ENCODE assay signal across 21 mouse cellular contexts in the genomic region with DNA sequence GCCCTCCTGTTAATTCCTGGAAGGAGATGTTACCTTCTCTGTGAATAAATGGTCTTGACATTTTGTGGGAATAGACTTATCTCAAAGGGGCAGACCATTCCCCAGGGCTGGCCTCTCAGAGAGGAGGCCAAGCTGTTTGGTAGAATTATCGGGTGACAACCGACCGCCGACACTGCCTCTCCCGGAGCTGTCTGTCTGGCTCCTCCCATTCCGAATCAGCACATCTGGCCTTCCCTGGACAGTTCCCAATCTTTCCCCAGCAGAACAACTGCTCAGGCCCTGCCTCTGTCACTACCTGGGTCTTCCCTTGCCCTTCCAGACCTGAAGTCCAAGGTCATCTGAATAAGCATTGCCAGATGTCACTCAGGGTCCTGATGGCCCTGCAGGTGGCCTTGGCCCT.
A peak's percentile ranks its signal among the peaks of the same experiment; 100 is the strongest.
DNase-seq lines count a peak whose midpoint lies in the region; ATAC-seq lines count a peak whose summit lies in the region.
"Had no signal": no experiment of that assay in that cellular context is flagged by ENCODE, and none has a peak within 500 bp of the region (broad histone marks: within the 10 kb centered on the region; RNA-seq: fewer than 3 reads in every experiment).

No protein-coding gene starts in this region.

- DNase-seq in liver, embryonic 13.5 days: no peak
- no peak for DNase-seq in liver, embryonic 11.5 days (ENCODE audit: low spot score)
- no peak for DNase-seq in lung, postnatal 10 days
- peak; percentile 6 for DNase-seq in c-Kit-positive CD71-positive TER-119-negative erythroid progenitor cells, embryonic 14.5 days (ENCODE audit: low read depth)
- DNase-seq in yolk sac, embryonic 10.5 days (ENCODE audit: low spot score): no peak
- DNase-seq: adrenal gland, postnatal 14 days; cerebellum, adult 18-20 months; cerebellum, adult 9-11 months; embryo, embryonic 11 days; forebrain, postnatal 0 days; gastrocnemius, adult 2 months; gastrocnemius, postnatal 25 days had no signal

- no peak overlapping the region for H3K4me2 ChIP-seq in liver, embryonic 13.5 days
- H3K4me2 ChIP-seq in liver, embryonic 11.5 days: no peak overlapping the region
- no peak overlapping the region for H3K4me2 ChIP-seq in lung, embryonic 16.5 days (ENCODE audit: low read depth, low read length)
- H3K4me2 ChIP-seq in liver, embryonic 15.5 days: no peak overlapping the region
- H3K4me2 ChIP-seq in forebrain, embryonic 13.5 days: no peak overlapping the region
- H3K4me2 ChIP-seq: embryonic facial prominence, embryonic 13.5 days; forebrain, embryonic 12.5 days; heart, embryonic 12.5 days; hindbrain, embryonic 14.5 days had no signal

- H3K27ac ChIP-seq in liver, embryonic 13.5 days: no peak overlapping the region
- no peak overlapping the region for H3K27ac ChIP-seq in liver, embryonic 11.5 days (ENCODE audit: low read depth, low read length)
- no peak overlapping the region for H3K27ac ChIP-seq in lung, embryonic 16.5 days (ENCODE audit: low read length)
- H3K27ac ChIP-seq in liver, embryonic 15.5 days (replicated peaks): no peak overlapping the region
- H3K27ac ChIP-seq in forebrain, embryonic 13.5 days: no peak overlapping the region
- H3K27ac ChIP-seq: embryonic facial prominence, embryonic 13.5 days; forebrain, embryonic 12.5 days; gastrocnemius, adult 2 months; hindbrain, embryonic 10.5 days; hindbrain, embryonic 14.5 days had no signal

- WGBS in liver, embryonic 13.5 days (ENCODE audit: insufficient replicate concordance): 38% methylated on average over 6 of the region's 6 CpGs
- 32% methylated on average over 6 of the region's 6 CpGs for WGBS in liver, embryonic 11.5 days
- 22% methylated on average over 6 of the region's 6 CpGs for WGBS in lung, embryonic 16.5 days
- 37% methylated on average over 6 of the region's 6 CpGs for WGBS in liver, embryonic 15.5 days (ENCODE audit: insufficient replicate concordance)
- whole genome bisulfite sequencing in forebrain, embryonic 13.5 days: 62% methylated on average over 6 of the region's 6 CpGs

- H3K4me3 ChIP-seq in liver, embryonic 13.5 days (replicated peaks): no peak overlapping the region
- no peak overlapping the region for H3K4me3 ChIP-seq in liver, embryonic 11.5 days (ENCODE audit: low read depth, low read length)
- no peak overlapping the region for H3K4me3 ChIP-seq in lung, embryonic 16.5 days (ENCODE audit: low read length)
- no peak overlapping the region for H3K4me3 ChIP-seq in liver, embryonic 15.5 days (replicated peaks)
- no peak overlapping the region for H3K4me3 ChIP-seq in forebrain, embryonic 13.5 days
- H3K4me3 ChIP-seq: embryonic facial prominence, embryonic 13.5 days; forebrain, embryonic 12.5 days; gastrocnemius, adult 2 months; heart, embryonic 12.5 days; hindbrain, embryonic 10.5 days had no signal

- no peak overlapping the region for H3K9ac ChIP-seq in liver, embryonic 13.5 days
- H3K9ac ChIP-seq in liver, embryonic 11.5 days (ENCODE audit: low read depth, low read length): no peak overlapping the region
- H3K9ac ChIP-seq in lung, embryonic 16.5 days (ENCODE audit: low read length): no peak overlapping the region
- no peak overlapping the region for H3K9ac ChIP-seq in liver, embryonic 15.5 days
- H3K9ac ChIP-seq in forebrain, embryonic 13.5 days: no peak overlapping the region
- H3K9ac ChIP-seq: embryonic facial prominence, embryonic 13.5 days; forebrain, embryonic 12.5 days; forebrain, postnatal 0 days; heart, embryonic 12.5 days; hindbrain, embryonic 14.5 days had no signal

- H3K4me1 ChIP-seq in liver, embryonic 13.5 days (replicated peaks): 0 out of 2 replicates have a peak, but pooled peaks cover 5% of the 10 kb centered on the region
- H3K4me1 ChIP-seq in liver, embryonic 11.5 days (replicated peaks; ENCODE audit: control insufficient read depth, insufficient read depth, low read length): no peaks in the 10 kb centered on the region
- no peaks in the 10 kb centered on the region for H3K4me1 ChIP-seq in lung, embryonic 16.5 days (replicated peaks; ENCODE audit: control insufficient read depth, insufficient read depth, low read length)
- H3K4me1 ChIP-seq in liver, embryonic 15.5 days (replicated peaks): peaks cover 7% of the 10 kb centered on the region; the same call in 1 of the 2 replicates
- H3K4me1 ChIP-seq in forebrain, embryonic 13.5 days: no peaks in the 10 kb centered on the region

- peak; percentile 70 for ATAC-seq in liver, embryonic 13.5 days (ENCODE audit: low read depth)
- ATAC-seq in liver, embryonic 11.5 days (replicated peaks; ENCODE audit: low FRiP score): no peak
- ATAC-seq in lung, embryonic 16.5 days (ENCODE audit: low read depth): peak; percentile 43; the same call in 1 of the 2 replicates
- peak; percentile 66 for ATAC-seq in liver, embryonic 15.5 days (ENCODE audit: insufficient read depth)
- no peak for ATAC-seq in forebrain, embryonic 13.5 days
- ATAC-seq: forebrain, postnatal 0 days had no signal

- H3K9me3 ChIP-seq in liver, embryonic 13.5 days (replicated peaks): no peaks in the 10 kb centered on the region
- no peaks in the 10 kb centered on the region for H3K9me3 ChIP-seq in liver, embryonic 11.5 days (ENCODE audit: control insufficient read depth, low read length)
- H3K9me3 ChIP-seq in lung, embryonic 16.5 days (ENCODE audit: control insufficient read depth, low read length): no peaks in the 10 kb centered on the region
- H3K9me3 ChIP-seq in liver, embryonic 15.5 days (replicated peaks): no peaks in the 10 kb centered on the region
- no peaks in the 10 kb centered on the region for H3K9me3 ChIP-seq in forebrain, embryonic 13.5 days (replicated peaks)
- H3K9me3 ChIP-seq: embryonic facial prominence, embryonic 13.5 days; forebrain, embryonic 12.5 days; heart, embryonic 12.5 days; hindbrain, embryonic 10.5 days had no signal

- H3K27me3 ChIP-seq in liver, embryonic 13.5 days: 0 out of 2 replicates have a peak, but pooled peaks cover 3% of the 10 kb centered on the region
- peaks cover 7% of the 10 kb centered on the region for H3K27me3 ChIP-seq in liver, embryonic 11.5 days (replicated peaks; ENCODE audit: control insufficient read depth, insufficient read depth, low read length)
- peaks cover 3% of the 10 kb centered on the region; the same call in 1 of the 2 replicates for H3K27me3 ChIP-seq in lung, embryonic 16.5 days (ENCODE audit: control insufficient read depth, insufficient read depth, low read depth, low read length)
- H3K27me3 ChIP-seq in liver, embryonic 15.5 days: no peaks in the 10 kb centered on the region
- H3K27me3 ChIP-seq in forebrain, embryonic 13.5 days: no peaks in the 10 kb centered on the region
- H3K27me3 ChIP-seq: forebrain, embryonic 12.5 days had no signal

- no peaks in the 10 kb centered on the region for H3K36me3 ChIP-seq in liver, embryonic 13.5 days
- H3K36me3 ChIP-seq in liver, embryonic 11.5 days (ENCODE audit: control insufficient read depth, insufficient read depth, low read length): no peaks in the 10 kb centered on the region
- no peaks in the 10 kb centered on the region for H3K36me3 ChIP-seq in lung, embryonic 16.5 days (ENCODE audit: control insufficient read depth, insufficient read depth, low read length)
- no peaks in the 10 kb centered on the region for H3K36me3 ChIP-seq in liver, embryonic 15.5 days (replicated peaks)
- H3K36me3 ChIP-seq in forebrain, embryonic 13.5 days (ENCODE audit: poor library complexity, severe bottlenecking): no peaks in the 10 kb centered on the region
- H3K36me3 ChIP-seq: embryonic facial prominence, embryonic 13.5 days; forebrain, embryonic 12.5 days; G1E; heart, embryonic 12.5 days; hindbrain, embryonic 10.5 days had no signal

Comparison
In these comparisons a context has a peak if more than half of its experiments do, and no peak if none do; other contexts are left out.
1. ATAC-seq: peak in liver, embryonic 13.5 days (single experiment), lung, embryonic 16.5 days (single experiment) and liver, embryonic 15.5 days (single experiment); none in liver, embryonic 11.5 days (single experiment) and forebrain, embryonic 13.5 days (single experiment).